Mouse (Mus musculus) forebrain, embryonic 10.5 days (tissue): ENCODE data around the gene Rpp21. TPM values are rescaled to one million over a fixed set of nuclear protein-coding genes. Genes with fewer than 3 reads are reported as not detected.

Source experiments
- DNase-seq: peaks from one replicate; pipeline ENCODE4 v3.0.0-alpha.2; 2017; ENCODE audit warnings: low spot score; ENCODE audit errors: extremely low spot score
- H3K27ac ChIP-seq: fragments of 300-500 bp; sonication (generic); 2 replicates; pipeline ENCODE4 v1.5.1; 2016; ENCODE audit warnings: mild to moderate bottlenecking
- H3K27me3 ChIP-seq: fragments of 300-500 bp; sonication (generic); 2 replicates; pipeline ENCODE4 v1.6.1; 2016; ENCODE audit warnings: mild to moderate bottlenecking; ENCODE audit not compliant: poor library complexity, severe bottlenecking
- H3K36me3 ChIP-seq: fragments of 300-500 bp; sonication (generic); replicated peaks from 2 replicates; pipeline ENCODE4 v1.6.1; 2016; ENCODE audit warnings: mild to moderate bottlenecking, moderate library complexity
- H3K4me1 ChIP-seq: fragments of 300-500 bp; sonication (generic); 2 replicates; pipeline ENCODE4 v1.6.1; 2016
- H3K4me3 ChIP-seq: fragments of 300-500 bp; sonication (generic); 2 replicates; pipeline ENCODE4 v1.5.1; 2016; ENCODE audit warnings: mild to moderate bottlenecking, moderate library complexity
- H3K9me3 ChIP-seq: fragments of 300-500 bp; sonication (generic); 2 replicates; pipeline ENCODE4 v1.6.1; 2016; ENCODE audit warnings: mild to moderate bottlenecking, moderate library complexity
- WGBS: fragments of 180-500 bp; shearing (Covaris S2); methylation state at CpG from one replicate; pipeline ENCODE4 v1.1.7; 2016; 5-methylcytosine and 5-hydroxymethylcytosine counted together
- polyA plus RNA-seq: library from polyadenylated mRNA; unstranded; fragments of >200 nt; fragmentation: Nextera tagmentation; extraction: Ambion mirVana; gene quantifications from 2 replicates; pipeline ENCODE4 v1.2.1, GENCODE M21; 2016

Rpp21 gene
- polyA plus RNA-seq, 1 experiment from 2014 or later = 94.4 TPM

DNA sequence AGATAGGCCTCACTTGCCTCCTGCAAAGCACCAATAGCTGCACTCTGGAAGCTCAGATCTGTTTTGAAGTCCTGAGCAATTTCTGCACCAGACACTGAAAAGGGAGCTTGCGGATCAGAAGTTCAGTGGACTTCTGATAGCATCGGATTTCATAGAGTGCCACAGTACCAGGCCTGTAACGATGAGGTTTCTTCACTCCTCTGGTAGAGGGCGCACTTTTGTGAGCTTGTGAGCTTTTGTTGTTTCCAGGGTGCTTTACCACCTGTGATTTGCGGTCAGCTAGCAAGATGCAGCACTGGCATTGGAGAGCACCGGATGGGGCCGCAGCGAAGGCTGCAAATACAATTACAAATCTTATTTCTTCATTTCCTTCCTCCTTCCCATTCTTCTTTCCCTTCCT lies 30.9 kb downstream of the Rpp21 start:
- H3K27me3 ChIP-seq = peaks cover 32% of the 10 kb centered on the region
- peaks cover 6% of the 10 kb centered on the region for H3K4me1 ChIP-seq
- H3K9me3 ChIP-seq = no peaks in the 10 kb centered on the region
- no peaks in the 10 kb centered on the region for H3K36me3 ChIP-seq
- no peak for DNase-seq
- no peak overlapping the region for H3K4me3 ChIP-seq
- no peak overlapping the region for H3K27ac ChIP-seq
- WGBS = 14% methylated on average over 8 of the region's 8 CpGs

DNA sequence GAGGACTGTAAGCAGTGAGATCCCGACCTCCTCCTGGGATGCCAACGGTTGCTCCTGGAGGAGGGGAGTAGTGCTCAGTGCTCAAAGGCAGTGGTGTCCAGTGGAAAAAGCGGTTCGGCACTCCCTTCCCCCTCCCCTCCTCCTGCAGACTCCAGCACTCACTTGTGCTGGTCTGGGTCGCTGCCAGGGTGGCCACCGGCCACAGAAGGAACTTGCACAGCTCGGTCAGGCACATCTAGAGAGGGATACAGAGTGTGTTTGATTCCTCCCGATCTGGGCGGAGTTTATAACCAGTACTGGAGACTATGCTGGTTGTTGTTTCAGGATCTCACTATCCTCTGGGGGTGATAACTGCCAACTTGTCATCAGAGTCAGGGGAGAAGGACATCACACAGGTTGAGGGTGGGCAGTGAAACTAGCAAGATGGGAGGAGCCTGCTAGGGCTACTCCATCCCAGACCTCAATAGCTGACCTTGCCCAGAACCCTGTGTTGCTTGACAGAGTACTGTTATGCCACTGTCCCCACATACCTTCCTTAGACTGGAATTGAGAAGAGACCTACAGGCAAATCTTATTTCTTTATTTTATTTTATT lies 32.5 kb downstream of the Rpp21 start:
- H3K4me3 ChIP-seq = peak overlapping the region; percentile 14
- H3K27me3 ChIP-seq = peaks cover 46% of the 10 kb centered on the region
- H3K9me3 ChIP-seq = no peaks in the 10 kb centered on the region
- 9% methylated on average over 9 of the region's 9 CpGs for WGBS
- H3K4me1 ChIP-seq = peaks cover 6% of the 10 kb centered on the region
- H3K36me3 ChIP-seq = no peaks in the 10 kb centered on the region
- H3K27ac ChIP-seq = no peak overlapping the region
- DNase-seq = no peak

GRCm38 (mm10) chr17:36224451-36224850 lies 33.4 kb downstream of the Rpp21 start:
- WGBS = 51% methylated on average over 3 of the region's 3 CpGs
- no peak for DNase-seq

GRCm38 (mm10) chr17:36218594-36219155 lies 39.2 kb downstream of the Rpp21 start:
- Histone ChIP-seq H3K4me1 (peaks cover 9% of the 10 kb centered on the region), H3K9me3 (no peaks in the 10 kb centered on the region), H3K4me3 (no peak overlapping the region), H3K27me3 (peaks cover 85% of the 10 kb centered on the region), H3K36me3 (no peaks in the 10 kb centered on the region), H3K27ac (no peak overlapping the region)
- DNase-seq = no peak
- WGBS = 54% methylated on average over 5 of the region's 5 CpGs

More at GRCm38 (mm10) chr17:36224451-36224850, 33.4 kb downstream of the Rpp21 start:
- H3K27ac ChIP-seq = no peak overlapping the region
- H3K9me3 ChIP-seq = no peaks in the 10 kb centered on the region
- no peak overlapping the region for H3K4me3 ChIP-seq
- no peaks in the 10 kb centered on the region for H3K36me3 ChIP-seq
- H3K27me3 ChIP-seq = peaks cover 53% of the 10 kb centered on the region
- peaks cover 6% of the 10 kb centered on the region for H3K4me1 ChIP-seq

DNA sequence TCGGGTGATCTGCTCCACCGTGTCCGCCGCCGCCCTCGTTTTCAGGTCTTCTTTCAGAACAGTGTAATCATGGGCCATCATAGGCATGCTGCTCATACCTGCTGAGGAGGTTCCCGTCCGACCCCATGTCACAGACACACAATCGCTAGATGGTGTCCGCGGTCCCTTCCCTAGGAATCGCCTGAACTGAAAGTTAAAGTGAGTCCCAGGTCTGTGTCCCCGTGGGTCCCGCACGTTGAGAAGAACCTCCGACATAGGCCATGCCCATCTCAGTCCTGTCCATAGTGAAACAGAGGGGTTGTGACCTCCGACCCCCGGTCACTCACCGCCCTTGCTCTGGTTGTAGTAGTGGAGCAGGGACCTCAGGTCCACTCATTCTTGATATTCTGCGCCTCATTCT lies 42.3 kb downstream of the Rpp21 start:
- Histone ChIP-seq H3K27me3 (peaks cover 97% of the 10 kb centered on the region), H3K4me1 (peaks cover 9% of the 10 kb centered on the region), H3K27ac (no peak overlapping the region), H3K36me3 (no peaks in the 10 kb centered on the region), H3K4me3 (peak overlapping the region; percentile 13), H3K9me3 (no peaks in the 10 kb centered on the region)
- 2% methylated on average over 20 of the region's 20 CpGs for WGBS
- no peak for DNase-seq

DNA sequence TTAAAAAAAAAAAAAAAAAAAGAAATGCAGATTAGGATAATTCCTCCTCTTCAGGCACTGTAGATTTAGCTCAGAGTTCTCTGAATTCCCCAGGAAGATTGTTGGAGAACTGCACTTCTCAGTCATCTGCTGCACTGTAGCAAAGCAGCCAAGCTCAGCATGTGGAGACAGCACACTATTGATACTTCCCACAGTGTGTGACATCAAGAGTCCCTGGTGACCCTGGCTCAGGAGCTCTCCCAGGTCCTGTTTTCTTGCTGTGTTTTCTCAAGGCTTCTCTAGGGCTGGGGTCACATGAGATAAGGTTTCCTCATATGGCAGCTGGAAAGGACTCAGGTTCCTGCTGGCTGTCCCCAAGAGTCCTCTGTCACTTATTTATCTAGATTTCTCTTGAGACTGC lies 51.0 kb downstream of the Rpp21 start:
- H3K36me3 ChIP-seq = no peaks in the 10 kb centered on the region
- H3K4me1 ChIP-seq = peaks cover 12% of the 10 kb centered on the region
- no peak for DNase-seq
- no peak overlapping the region for H3K4me3 ChIP-seq
- H3K27me3 ChIP-seq = peaks cover 98% of the 10 kb centered on the region
- no peak overlapping the region for H3K27ac ChIP-seq
- H3K9me3 ChIP-seq = no peaks in the 10 kb centered on the region

GRCm38 (mm10) chr17:36205862-36206261 lies 52.0 kb downstream of the Rpp21 start:
- Histone ChIP-seq H3K4me1 (peaks cover 12% of the 10 kb centered on the region), H3K27ac (no peak overlapping the region), H3K36me3 (no peaks in the 10 kb centered on the region), H3K4me3 (peak overlapping the region; percentile 47), H3K9me3 (no peaks in the 10 kb centered on the region), H3K27me3 (peaks cover 96% of the 10 kb centered on the region)
- WGBS = 2% methylated on average over 41 of the region's 41 CpGs
- DNase-seq = peak; percentile 28

Other genes starting within 250 kb of the Rpp21 start
- 3.1 and 3.5 TPM in 2 replicates for gene H2-T24, start 237.5 kb downstream of the Rpp21 start, polyA plus RNA-seq
- gene H2-T23, start 225.2 kb downstream of the Rpp21 start, polyA plus RNA-seq = 2.1 and 3.3 TPM in 2 replicates
- 6.8 and 8.1 TPM in 2 replicates for gene H2-T22, start 215.3 kb downstream of the Rpp21 start, polyA plus RNA-seq
- gene Gm6034, start 215.1 kb downstream of the Rpp21 start, polyA plus RNA-seq = not detected in 2 replicates
- gene Gm11127, start 199.7 kb downstream of the Rpp21 start, polyA plus RNA-seq = not detected in 2 replicates
- gene Gm19684, start 136.4 kb downstream of the Rpp21 start, polyA plus RNA-seq = not detected in 2 replicates
- gene Gm7030, start 128.6 kb downstream of the Rpp21 start, polyA plus RNA-seq = not detected in 2 replicates
- not detected in 2 replicates for gene Gm8909, start 89.5 kb downstream of the Rpp21 start, polyA plus RNA-seq
- gene H2-T3, start 67.8 kb downstream of the Rpp21 start, polyA plus RNA-seq = not detected in 2 replicates
- gene Trim39, start 14.2 kb upstream of the Rpp21 start, polyA plus RNA-seq = 20.5 and 23.9 TPM in 2 replicates
- 0.21 TPM in 1 of 2 replicates, not detected in the other for gene H2-M10.2, start 28.4 kb upstream of the Rpp21 start, polyA plus RNA-seq
- not detected in 2 replicates for gene H2-M10.1, start 68.1 kb upstream of the Rpp21 start, polyA plus RNA-seq
- not detected in 2 replicates for gene H2-M10.3, start 110.3 kb upstream of the Rpp21 start, polyA plus RNA-seq
- not detected in 2 replicates for gene H2-M10.4, start 204.3 kb upstream of the Rpp21 start, polyA plus RNA-seq